Mouse (Mus musculus) C2C12 (cell line): ENCODE measurements at regions not wholly inside any gene's neighbourhood (a gene's known extent, or its start where the extent isn't known, plus 50 kb on each side); places are given as distances from the start of the nearest gene placed in this dataset.

Source experiments
- CTCF ChIP-seq: IDR thresholded peaks from one replicate; pipeline ENCODE4 v1.5.1; 2011; ENCODE audit not compliant: control insufficient read depth, insufficient read depth, insufficient read length
- MAX ChIP-seq: IDR thresholded peaks from one replicate; pipeline ENCODE4 v1.6.1; 2011; ENCODE audit warnings: mild to moderate bottlenecking, control low read depth
- MYOG ChIP-seq: IDR thresholded peaks from one replicate; pipeline ENCODE4 v1.6.1; 2011; ENCODE audit not compliant: control insufficient read depth, insufficient read length; ENCODE audit errors: extremely low read depth
- USF1 ChIP-seq: IDR thresholded peaks from one replicate; pipeline ENCODE4 v1.6.1; 2011; ENCODE audit warnings: low read depth, mild to moderate bottlenecking, control low read depth, moderate library complexity

GRCm38 (mm10) chr16:95804199-95804598, 102.3 kb downstream of the Ets2 start:
- TF ChIP-seq CTCF = no peak
- TF ChIP-seq MYOG = no peak
- no peak for TF ChIP-seq USF1
- TF ChIP-seq MAX = no peak
